Mouse (Mus musculus): ENCODE data around the gene Lypd4. TPM values are rescaled to one million over a fixed set of nuclear protein-coding genes. Genes with fewer than 3 reads are reported as not detected.

The Lypd4 gene
- polyA plus RNA-seq, 1 experiment from 2014 or later, result not detected

DNA sequence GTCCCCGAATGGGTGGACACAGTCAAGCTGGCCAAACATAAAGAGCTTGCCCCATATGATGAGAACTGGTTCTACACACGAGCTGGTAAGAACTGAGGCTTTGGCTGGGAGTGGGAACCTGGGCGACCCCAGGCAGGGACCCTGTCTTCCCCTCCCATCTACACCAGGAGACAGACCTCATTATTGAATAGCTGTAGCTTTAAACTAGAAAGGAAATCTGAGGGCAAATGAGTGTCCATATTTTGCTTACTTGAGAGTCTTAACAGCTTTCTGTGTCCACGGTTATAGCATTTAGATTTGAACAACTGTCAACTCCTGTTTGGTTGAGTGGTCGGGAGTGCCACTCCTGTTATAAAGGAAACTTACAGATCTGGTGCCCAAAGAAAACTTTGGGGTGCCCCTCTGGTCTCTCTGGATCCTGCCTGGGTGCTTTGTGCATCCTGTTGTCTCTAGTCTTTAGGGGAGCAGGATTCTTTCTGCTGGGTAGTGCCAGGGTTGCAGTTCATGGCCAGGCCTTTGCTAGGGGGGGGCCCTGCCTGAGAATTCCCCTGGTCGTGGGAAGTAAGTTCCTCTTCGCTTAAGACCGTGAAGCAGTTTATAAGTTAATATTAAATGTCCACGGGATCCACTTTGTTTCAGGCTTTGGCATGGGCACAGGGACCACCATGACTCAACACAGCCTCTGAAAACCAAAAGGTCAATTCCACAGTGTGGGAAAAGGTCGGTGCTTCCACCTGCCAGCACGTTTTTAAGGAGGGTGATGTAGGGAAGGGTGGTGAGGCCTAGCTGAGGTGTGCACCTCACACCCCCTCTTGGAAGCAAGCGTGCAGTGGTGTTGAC, 15.9 kb upstream of the Lypd4 start:
- Histone ChIP-seq H3K4me2 (peak overlapping the region; percentile 76), H3K36me3 (peaks cover 43% of the 10 kb centered on the region), H3K9me3 (replicated peaks) (no peaks in the 10 kb centered on the region), H3K9ac (replicated peaks) (peak overlapping the region; percentile 99), H3K4me1 (peaks cover 32% of the 10 kb centered on the region), H3K27me3 (replicated peaks) (no peaks in the 10 kb centered on the region), H3K27ac (replicated peaks) (peak overlapping the region; percentile 89; the same call in 1 of the 2 replicates), H3K4me3 (replicated peaks) (peak overlapping the region; percentile 98)
- no peak for ATAC-seq (ENCODE audit: low FRiP score)
- WGBS, result 45% methylated on average over 12 of the region's 12 CpGs

DNA sequence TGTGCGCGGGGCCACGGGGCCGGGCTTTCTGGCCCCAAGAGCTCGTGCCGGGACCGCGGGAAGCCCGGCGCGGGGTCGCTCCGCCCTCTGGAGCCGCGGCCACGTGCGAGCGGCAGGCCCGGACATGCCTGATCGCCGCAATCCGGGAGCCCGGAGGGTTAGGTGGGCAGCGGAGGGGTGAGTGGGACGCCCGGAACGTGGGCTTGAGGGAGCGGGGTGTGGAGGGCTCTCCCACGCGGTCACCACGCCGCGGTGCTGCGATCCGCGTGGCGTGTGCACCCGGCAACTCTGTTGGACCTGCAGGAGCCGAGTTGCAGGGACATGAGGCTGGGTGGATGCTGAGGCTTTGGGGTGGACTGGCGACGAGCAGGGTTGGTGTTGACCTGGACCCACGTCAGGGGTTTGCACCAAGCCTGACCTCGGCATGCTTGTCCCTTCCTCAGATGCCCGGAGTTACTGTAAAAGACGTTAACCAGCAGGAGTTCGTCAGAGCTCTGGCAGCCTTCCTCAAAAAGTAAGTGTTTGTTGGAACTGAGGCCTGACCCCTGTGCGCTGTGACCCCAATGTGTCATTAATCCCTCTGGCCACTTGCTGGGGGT, 15.1 kb upstream of the Lypd4 start:
- Histone ChIP-seq H3K9ac (replicated peaks) (peak overlapping the region; percentile 99), H3K9me3 (replicated peaks) (no peaks in the 10 kb centered on the region), H3K27ac (replicated peaks) (peak overlapping the region; percentile 89), H3K36me3 (peaks cover 37% of the 10 kb centered on the region), H3K4me2 (peak overlapping the region; percentile 76), H3K4me3 (replicated peaks) (peak overlapping the region; percentile 98), H3K27me3 (replicated peaks) (no peaks in the 10 kb centered on the region), H3K4me1 (peaks cover 30% of the 10 kb centered on the region)
- under 1% methylated on average over 47 of the region's 47 CpGs for WGBS
- peak; percentile 12 for ATAC-seq (ENCODE audit: low FRiP score)

DNA sequence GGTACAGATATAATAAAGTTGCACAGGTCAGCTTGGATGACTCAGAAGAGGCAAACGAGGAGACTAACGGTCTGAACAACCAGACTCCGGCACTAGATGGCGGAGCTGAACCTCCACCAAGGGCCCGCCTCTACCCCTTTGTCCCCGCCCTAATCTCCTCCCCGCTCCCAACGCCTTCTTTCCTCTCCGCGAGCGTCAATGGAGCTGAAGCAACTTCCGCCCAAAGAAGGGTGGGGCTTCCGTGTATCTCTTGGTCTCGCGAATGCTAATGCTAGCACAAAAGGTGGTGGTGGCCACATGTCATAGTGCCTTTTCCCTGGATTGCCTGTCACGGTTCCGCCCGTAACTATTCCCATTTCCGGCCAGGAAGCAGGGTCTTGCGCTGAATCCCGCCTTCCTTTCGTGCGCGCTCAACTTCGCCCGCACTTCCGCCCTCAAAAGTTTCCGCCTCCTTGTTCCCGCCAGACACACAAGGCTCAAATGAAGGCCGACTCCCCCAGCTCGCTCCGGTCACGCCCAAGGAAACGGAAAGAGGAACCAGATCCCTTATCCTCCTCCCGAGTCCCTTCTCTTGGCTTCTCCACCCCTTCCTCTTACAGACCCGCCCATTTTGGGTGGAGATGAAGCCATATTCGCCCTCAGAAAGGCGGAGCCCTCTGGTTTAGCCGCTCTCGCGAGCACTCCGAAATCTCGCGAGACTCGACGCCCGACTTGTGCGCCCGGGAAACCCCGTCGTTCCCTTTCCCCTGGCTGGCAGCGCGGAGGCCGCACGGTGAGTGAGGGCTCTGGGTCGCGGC, 14.4 kb upstream of the Lypd4 start, which contains the start of gene Rps19:
Gene Rps19 (plus strand): TSS at position 476 of the 797 bp plus-strand sequence.
- H3K36me3 ChIP-seq, result peaks cover 31% of the 10 kb centered on the region
- H3K27ac ChIP-seq (replicated peaks), result peak within 1 kb of the TSS; percentile 89
- under 1% methylated on average over 57 of the region's 57 CpGs for WGBS
- H3K4me2 ChIP-seq, result peak within 1 kb of the TSS; percentile 76
- no peaks in the 10 kb centered on the region for H3K27me3 ChIP-seq (replicated peaks)
- ATAC-seq (ENCODE audit: low FRiP score), result peak; percentile 94
- H3K4me3 ChIP-seq (replicated peaks), result peak within 1 kb of the TSS; percentile 98
- H3K9me3 ChIP-seq (replicated peaks), result no peaks in the 10 kb centered on the region
- peaks cover 30% of the 10 kb centered on the region for H3K4me1 ChIP-seq
- peak within 1 kb of the TSS; percentile 99 for H3K9ac ChIP-seq (replicated peaks)

DNA sequence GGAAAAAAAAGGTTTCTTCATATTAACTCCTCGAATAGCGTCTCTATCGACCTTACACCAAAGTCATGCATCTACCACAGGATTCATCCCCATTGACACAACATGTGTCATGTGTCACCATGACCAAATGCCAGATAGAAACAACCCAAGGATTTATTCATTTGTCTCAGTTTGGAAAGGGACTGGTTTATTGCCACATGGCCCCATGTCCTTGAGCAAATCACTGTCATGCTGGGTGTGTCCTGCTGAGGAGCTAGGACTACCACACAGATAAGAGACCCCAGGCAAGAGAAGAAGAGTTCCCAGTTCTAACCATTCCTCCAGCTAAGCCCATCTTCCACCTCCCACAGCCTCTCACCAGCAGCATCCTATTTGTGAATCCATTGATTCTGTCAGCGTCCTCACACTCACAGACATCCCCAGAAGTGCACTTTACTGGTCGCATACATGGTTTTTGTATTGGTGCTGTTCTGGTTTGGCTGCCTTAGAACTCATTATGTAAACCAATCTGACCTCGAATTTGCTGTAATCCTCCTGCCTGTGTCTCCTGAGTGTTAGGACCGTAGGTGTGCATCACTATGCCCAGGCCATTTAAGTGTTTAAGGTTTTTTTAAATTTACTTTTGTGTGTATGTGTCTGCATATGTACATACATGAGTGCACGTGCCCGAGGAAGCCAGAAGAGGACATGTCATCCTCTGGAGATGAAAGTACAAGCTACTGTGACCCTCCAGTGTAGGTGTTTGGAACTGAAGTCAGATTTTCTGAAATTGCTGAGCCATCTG, 12.9 kb upstream of the Lypd4 start:
- Histone ChIP-seq H3K4me2 (no peak overlapping the region), H3K27me3 (replicated peaks) (no peaks in the 10 kb centered on the region), H3K4me1 (peaks cover 26% of the 10 kb centered on the region), H3K27ac (replicated peaks) (no peak overlapping the region), H3K4me3 (replicated peaks) (no peak overlapping the region), H3K36me3 (peaks cover 16% of the 10 kb centered on the region), H3K9ac (replicated peaks) (no peak overlapping the region), H3K9me3 (replicated peaks) (no peaks in the 10 kb centered on the region)
- ATAC-seq (ENCODE audit: low FRiP score), result no peak
- WGBS, result 94% methylated on average over 9 of the region's 9 CpGs

DNA sequence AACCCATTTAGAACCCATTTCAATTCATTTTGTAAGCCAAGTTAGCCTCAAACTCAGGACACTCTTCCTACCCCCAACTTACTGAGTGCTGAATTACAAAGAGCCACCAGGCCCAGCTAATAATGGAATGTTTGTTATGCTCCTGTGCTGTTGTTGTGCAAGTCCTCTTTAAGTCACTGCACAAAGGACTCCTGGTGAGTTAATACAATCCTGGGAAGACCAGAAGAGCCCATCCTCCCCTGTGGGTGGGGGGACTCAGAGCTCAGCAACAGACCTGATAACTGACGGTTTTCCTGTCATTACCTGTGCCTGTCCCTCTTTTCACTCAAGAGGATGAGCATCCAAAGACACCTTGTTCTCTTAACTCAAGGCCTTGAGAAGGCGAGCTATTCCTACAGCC, 9.9 kb upstream of the Lypd4 start:
- no peaks in the 10 kb centered on the region for H3K36me3 ChIP-seq
- no peak for ATAC-seq (ENCODE audit: low FRiP score)
- no peak overlapping the region for H3K4me3 ChIP-seq (replicated peaks)
- H3K27ac ChIP-seq (replicated peaks), result no peak overlapping the region
- no peaks in the 10 kb centered on the region for H3K9me3 ChIP-seq (replicated peaks)
- H3K4me1 ChIP-seq, result no peaks in the 10 kb centered on the region
- H3K9ac ChIP-seq (replicated peaks), result no peak overlapping the region
- WGBS, result 15% methylated on average over 2 of the region's 2 CpGs
- no peaks in the 10 kb centered on the region for H3K27me3 ChIP-seq (replicated peaks)
- H3K4me2 ChIP-seq, result no peak overlapping the region

DNA sequence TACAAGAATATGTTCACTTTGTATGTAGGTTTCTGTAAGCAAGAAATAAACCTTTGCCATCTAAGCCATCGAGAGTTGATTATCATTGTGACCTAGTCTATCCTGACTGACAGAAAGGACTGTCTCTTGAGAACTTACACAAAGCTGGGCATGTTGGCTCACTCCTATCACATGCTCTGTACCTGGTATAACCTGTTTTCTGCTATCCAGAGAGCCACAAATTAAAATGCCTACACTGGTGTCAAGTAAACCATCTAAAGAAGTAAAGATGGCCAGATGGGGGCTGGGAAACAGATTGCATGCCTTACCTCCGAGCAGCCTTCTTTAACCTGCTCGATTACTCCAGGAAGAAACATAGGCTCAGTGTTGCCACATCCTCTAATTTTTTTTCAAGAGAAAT, 7.8 kb upstream of the Lypd4 start:
- 80% methylated on average over 3 of the region's 3 CpGs for WGBS
- no peaks in the 10 kb centered on the region for H3K4me1 ChIP-seq
- no peak overlapping the region for H3K27ac ChIP-seq (replicated peaks)
- ATAC-seq (ENCODE audit: low FRiP score), result no peak
- H3K4me2 ChIP-seq, result no peak overlapping the region
- no peaks in the 10 kb centered on the region for H3K27me3 ChIP-seq (replicated peaks)
- no peaks in the 10 kb centered on the region for H3K9me3 ChIP-seq (replicated peaks)
- H3K36me3 ChIP-seq, result no peaks in the 10 kb centered on the region
- H3K4me3 ChIP-seq (replicated peaks), result no peak overlapping the region
- H3K9ac ChIP-seq (replicated peaks), result no peak overlapping the region

DNA sequence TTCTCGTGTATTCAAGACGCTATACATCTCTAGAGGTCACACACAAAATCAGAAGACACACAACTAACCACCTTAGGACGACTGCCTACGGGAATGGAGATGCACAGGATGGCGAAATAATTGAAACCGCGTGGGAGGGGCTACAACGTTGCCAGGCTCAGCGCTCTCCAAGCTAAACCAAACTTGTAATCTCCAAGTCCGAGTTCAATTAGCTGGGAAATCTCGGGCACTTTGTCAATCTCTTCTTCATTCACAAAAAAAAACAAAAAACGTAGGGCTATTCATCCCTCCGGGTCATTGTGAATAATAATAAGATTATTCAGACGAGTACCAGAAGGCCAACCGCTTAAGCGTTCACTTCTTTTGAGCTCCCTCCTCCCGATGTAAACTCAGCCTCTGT, 661 bp downstream of the Lypd4 start:
- WGBS, result 55% methylated on average over 17 of the region's 17 CpGs
- no peaks in the 10 kb centered on the region for H3K36me3 ChIP-seq
- no peak overlapping the region for H3K4me2 ChIP-seq
- H3K27ac ChIP-seq (replicated peaks), result no peak overlapping the region
- no peaks in the 10 kb centered on the region for H3K9me3 ChIP-seq (replicated peaks)
- peaks cover 4% of the 10 kb centered on the region; the same call in 1 of the 2 replicates for H3K4me1 ChIP-seq
- H3K4me3 ChIP-seq (replicated peaks), result no peak overlapping the region
- no peak overlapping the region for H3K9ac ChIP-seq (replicated peaks)
- H3K27me3 ChIP-seq (replicated peaks), result no peaks in the 10 kb centered on the region
- no peak for ATAC-seq (ENCODE audit: low FRiP score)

DNA sequence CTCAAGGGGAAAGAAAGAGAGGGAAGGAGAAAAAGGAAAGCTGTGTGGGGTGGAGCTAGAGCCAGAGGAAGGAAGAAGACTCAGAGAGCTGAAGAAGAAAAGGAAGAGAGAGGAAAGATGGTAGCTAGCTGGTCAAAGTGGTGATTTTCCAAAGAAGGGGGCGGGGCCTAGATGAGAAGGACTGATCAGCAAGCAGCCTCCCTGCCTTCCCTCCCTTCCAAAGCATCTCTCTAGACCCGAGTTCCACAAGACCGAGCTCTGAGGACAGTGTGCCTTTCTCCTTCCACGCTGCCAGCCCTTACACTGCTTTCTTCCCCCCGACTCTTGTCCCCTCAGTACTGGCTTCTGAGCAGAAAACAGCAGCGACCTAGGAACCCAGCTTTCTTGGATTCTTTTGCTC, 5.6 kb downstream of the Lypd4 start:
- H3K4me1 ChIP-seq, result no peaks in the 10 kb centered on the region
- WGBS, result 35% methylated on average over 6 of the region's 6 CpGs
- H3K4me2 ChIP-seq, result no peak overlapping the region
- H3K27me3 ChIP-seq (replicated peaks), result no peaks in the 10 kb centered on the region
- no peaks in the 10 kb centered on the region for H3K36me3 ChIP-seq
- no peak overlapping the region for H3K27ac ChIP-seq (replicated peaks)
- no peak overlapping the region for H3K9ac ChIP-seq (replicated peaks)
- no peak overlapping the region for H3K4me3 ChIP-seq (replicated peaks)
- H3K9me3 ChIP-seq (replicated peaks), result no peaks in the 10 kb centered on the region
- ATAC-seq (ENCODE audit: low FRiP score), result no peak

DNA sequence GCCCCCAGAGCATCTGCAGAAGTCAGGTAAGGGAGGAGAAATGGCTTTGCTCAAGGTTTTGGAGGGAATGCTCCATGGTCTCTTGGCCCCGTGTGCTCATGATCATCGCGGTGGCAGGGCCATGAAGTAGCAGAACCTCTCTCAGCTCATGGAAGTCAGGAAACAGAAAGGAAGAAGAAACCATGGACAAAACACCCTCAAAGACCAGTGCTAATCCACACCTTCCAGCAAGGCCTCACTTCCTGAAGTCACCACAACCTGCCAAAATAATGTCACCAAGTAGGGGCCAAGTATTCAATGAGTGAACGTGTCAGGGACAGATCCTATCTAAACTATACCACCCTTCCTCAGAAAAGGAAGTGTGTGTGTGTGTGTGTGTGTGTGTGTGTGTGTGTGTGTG, 6.9 kb downstream of the Lypd4 start:
- no peaks in the 10 kb centered on the region for H3K9me3 ChIP-seq (replicated peaks)
- no peak overlapping the region for H3K4me2 ChIP-seq
- H3K4me3 ChIP-seq (replicated peaks), result no peak overlapping the region
- ATAC-seq (ENCODE audit: low FRiP score), result no peak
- H3K27me3 ChIP-seq (replicated peaks), result no peaks in the 10 kb centered on the region
- 86% methylated on average over 4 of the region's 4 CpGs for WGBS
- no peak overlapping the region for H3K27ac ChIP-seq (replicated peaks)
- no peaks in the 10 kb centered on the region for H3K36me3 ChIP-seq
- H3K4me1 ChIP-seq, result no peaks in the 10 kb centered on the region
- H3K9ac ChIP-seq (replicated peaks), result no peak overlapping the region

DNA sequence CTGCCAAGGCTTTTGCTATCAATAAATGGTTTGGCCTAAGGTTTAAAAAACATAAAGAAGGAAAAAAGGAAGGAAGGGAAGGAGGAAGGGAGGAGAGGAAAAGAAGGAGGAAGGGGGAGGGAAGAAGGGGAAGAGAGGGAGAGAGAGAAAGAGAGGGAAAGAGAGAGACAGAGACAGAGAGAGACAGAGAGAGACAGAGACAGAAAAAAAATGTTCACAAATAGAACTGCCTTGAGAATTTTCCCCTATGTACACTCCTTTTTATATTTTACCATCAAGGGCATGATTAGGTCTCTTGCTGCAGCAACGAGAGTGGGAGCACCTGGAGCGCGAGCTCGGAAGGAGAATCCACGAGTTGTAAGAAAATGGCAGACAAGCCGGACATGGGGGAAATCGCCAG, 7.8 kb downstream of the Lypd4 start, which contains the start of gene Gm9844:
Gene Gm9844 (plus strand): TSS at position 301 of the 400 bp plus-strand sequence.
- Histone ChIP-seq H3K4me3 (replicated peaks) (no peak within 1 kb of the TSS), H3K4me1 (no peaks in the 10 kb centered on the region), H3K27me3 (replicated peaks) (no peaks in the 10 kb centered on the region), H3K27ac (replicated peaks) (no peak within 1 kb of the TSS), H3K36me3 (no peaks in the 10 kb centered on the region), H3K9ac (replicated peaks) (no peak within 1 kb of the TSS), H3K9me3 (replicated peaks) (no peaks in the 10 kb centered on the region), H3K4me2 (no peak within 1 kb of the TSS)
- ATAC-seq (ENCODE audit: low FRiP score), result no peak
- 90% methylated on average over 7 of the region's 7 CpGs for WGBS

DNA sequence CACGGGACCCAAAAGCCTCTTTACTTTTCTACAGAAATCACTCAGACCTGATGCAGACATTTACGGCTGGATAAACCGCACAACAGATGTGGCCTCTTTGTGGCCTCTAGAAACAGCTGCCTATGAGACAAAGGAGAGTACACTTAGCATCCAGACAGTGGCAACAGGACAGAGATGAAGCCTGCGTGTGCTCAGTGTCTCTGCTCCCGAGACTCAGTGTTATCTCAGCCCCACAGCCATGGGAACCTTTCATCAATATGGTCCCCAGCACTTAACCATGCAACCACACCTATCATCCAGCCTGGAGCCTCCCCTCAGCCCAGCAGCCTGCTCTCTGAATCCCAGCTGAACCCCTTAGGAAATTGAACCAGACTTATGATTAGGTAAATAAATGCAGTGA, 10.5 kb downstream of the Lypd4 start:
- WGBS, result 55% methylated on average over 5 of the region's 5 CpGs
- no peak overlapping the region for H3K9ac ChIP-seq (replicated peaks)
- H3K9me3 ChIP-seq (replicated peaks), result no peaks in the 10 kb centered on the region
- H3K27ac ChIP-seq (replicated peaks), result no peak overlapping the region
- no peak overlapping the region for H3K4me3 ChIP-seq (replicated peaks)
- no peak overlapping the region for H3K4me2 ChIP-seq
- no peaks in the 10 kb centered on the region for H3K4me1 ChIP-seq
- no peaks in the 10 kb centered on the region for H3K27me3 ChIP-seq (replicated peaks)
- no peaks in the 10 kb centered on the region for H3K36me3 ChIP-seq
- no peak for ATAC-seq (ENCODE audit: low FRiP score)

All from neural tube, embryonic 15.5 days (tissue).